Mouse (Mus musculus) heart, embryonic 15.5 days (tissue): ENCODE measurements at regions not wholly inside any gene's neighbourhood (a gene's known extent, or its start where the extent isn't known, plus 50 kb on each side); places are given as distances from the start of the nearest gene placed in this dataset.
A peak's percentile ranks its signal among the peaks of the same experiment; 100 is the strongest.

Source experiments
- ATAC-seq: fragments of 200-750 bp; cut with Nextera tagmentation; replicated peaks from 2 replicates; pipeline ENCODE4 v1.8.0; 2017; ENCODE audit warnings: low read depth, moderate TSS enrichment; ENCODE audit not compliant: insufficient number of reproducible peaks, insufficient read depth, low FRiP score
- H3K27ac ChIP-seq: fragments of 300-500 bp; sonication (generic); 2 replicates; pipeline ENCODE4 v1.5.1; 2015; ENCODE audit warnings: mild to moderate bottlenecking, inconsistent platforms
- H3K27me3 ChIP-seq: fragments of 300-500 bp; sonication (generic); 2 replicates; pipeline ENCODE4 v1.6.1; 2015; ENCODE audit warnings: inconsistent platforms
- H3K36me3 ChIP-seq: fragments of 300-500 bp; sonication (generic); 2 replicates; pipeline ENCODE4 v1.6.1; 2015; ENCODE audit warnings: mild to moderate bottlenecking, inconsistent platforms
- H3K4me1 ChIP-seq: fragments of 300-500 bp; sonication (generic); replicated peaks from 2 replicates; pipeline ENCODE4 v1.6.1; 2015; ENCODE audit warnings: inconsistent platforms
- H3K4me2 ChIP-seq: fragments of 300-500 bp; sonication (generic); 2 replicates; pipeline ENCODE4 v1.6.1; 2015; ENCODE audit warnings: inconsistent platforms, mild to moderate bottlenecking, moderate library complexity
- H3K4me3 ChIP-seq: fragments of 300-500 bp; sonication (generic); 2 replicates; pipeline ENCODE4 v1.5.1; 2015; ENCODE audit warnings: mild to moderate bottlenecking, inconsistent platforms
- H3K9ac ChIP-seq: fragments of 300-500 bp; sonication (generic); 2 replicates; pipeline ENCODE4 v1.6.1; 2015; ENCODE audit warnings: mild to moderate bottlenecking, inconsistent platforms
- H3K9me3 ChIP-seq: fragments of 300-500 bp; sonication (generic); replicated peaks from 2 replicates; pipeline ENCODE4 v1.6.1; 2016; ENCODE audit warnings: inconsistent platforms
- WGBS: fragments of 180-500 bp; shearing (Covaris S2); methylation state at CpG from one replicate; pipeline ENCODE4 v1.1.7; 2015; ENCODE audit warnings: mixed read lengths; 5-methylcytosine and 5-hydroxymethylcytosine counted together

- no peaks in the 10 kb centered on the region for H3K27me3 ChIP-seq
- ATAC-seq = no peak
- no peak overlapping the region for H3K9ac ChIP-seq
- peaks cover 16% of the 10 kb centered on the region for H3K4me1 ChIP-seq
- no peak overlapping the region for H3K4me2 ChIP-seq
- H3K36me3 ChIP-seq = no peaks in the 10 kb centered on the region
- WGBS = 43% methylated on average over 4 of the region's 4 CpGs
- H3K4me3 ChIP-seq = no peak overlapping the region
- no peaks in the 10 kb centered on the region for H3K9me3 ChIP-seq
- no peak overlapping the region for H3K27ac ChIP-seq
Observed at GRCm38 (mm10) chr13:60123964-60124363, 53.2 kb downstream of the Gas1 start.

GRCm38 (mm10) chr13:60123174-60123587, 54.0 kb downstream of the Gas1 start:
- Histone ChIP-seq H3K9ac (peak overlapping the region; percentile 27; the same call in 1 of the 2 replicates), H3K27me3 (no peaks in the 10 kb centered on the region), H3K36me3 (no peaks in the 10 kb centered on the region), H3K27ac (no peak overlapping the region), H3K4me1 (peaks cover 16% of the 10 kb centered on the region), H3K4me3 (no peak overlapping the region), H3K4me2 (peak overlapping the region; percentile 46), H3K9me3 (no peaks in the 10 kb centered on the region)
- no peak for ATAC-seq
- 25% methylated on average over 6 of the region's 6 CpGs for WGBS

- no peak for ATAC-seq
- Histone ChIP-seq H3K4me3 (no peak overlapping the region), H3K27ac (no peak overlapping the region), H3K9me3 (no peaks in the 10 kb centered on the region), H3K4me2 (peak overlapping the region; percentile 46), H3K27me3 (no peaks in the 10 kb centered on the region), H3K36me3 (no peaks in the 10 kb centered on the region), H3K4me1 (peaks cover 16% of the 10 kb centered on the region), H3K9ac (peak overlapping the region; percentile 27; the same call in 1 of the 2 replicates)
- 53% methylated on average over 29 of the region's 29 CpGs for WGBS
Observed at GRCm38 (mm10) chr13:60122341-60123173, 54.6 kb downstream of the Gas1 start.

- Histone ChIP-seq H3K27ac (no peak overlapping the region), H3K4me3 (no peak overlapping the region), H3K9ac (no peak overlapping the region), H3K4me1 (peaks cover 10% of the 10 kb centered on the region), H3K9me3 (no peaks in the 10 kb centered on the region), H3K36me3 (no peaks in the 10 kb centered on the region), H3K27me3 (no peaks in the 10 kb centered on the region), H3K4me2 (no peak overlapping the region)
- WGBS = 88% methylated on average over 2 of the region's 2 CpGs
- ATAC-seq = no peak
Observed at GRCm38 (mm10) chr13:60111465-60111864, 65.7 kb downstream of the Gas1 start.

- no peaks in the 10 kb centered on the region for H3K27me3 ChIP-seq
- peak overlapping the region; percentile 29 for H3K4me2 ChIP-seq
- peak; percentile 75 for ATAC-seq
- 8% methylated on average over 11 of the region's 11 CpGs for WGBS
- H3K4me1 ChIP-seq = peaks cover 10% of the 10 kb centered on the region
- H3K27ac ChIP-seq = no peak overlapping the region
- no peak overlapping the region for H3K9ac ChIP-seq
- H3K4me3 ChIP-seq = no peak overlapping the region
- H3K9me3 ChIP-seq = no peaks in the 10 kb centered on the region
- H3K36me3 ChIP-seq = no peaks in the 10 kb centered on the region
Observed at GRCm38 (mm10) chr13:60110079-60110846, 66.9 kb downstream of the Gas1 start.

- no peaks in the 10 kb centered on the region for H3K27me3 ChIP-seq
- no peak overlapping the region for H3K4me3 ChIP-seq
- ATAC-seq = no peak
- no peak overlapping the region for H3K9ac ChIP-seq
- H3K36me3 ChIP-seq = no peaks in the 10 kb centered on the region
- H3K4me1 ChIP-seq = peaks cover 3% of the 10 kb centered on the region
- WGBS = 84% methylated on average over 9 of the region's 9 CpGs
- H3K9me3 ChIP-seq = no peaks in the 10 kb centered on the region
- H3K4me2 ChIP-seq = no peak overlapping the region
- no peak overlapping the region for H3K27ac ChIP-seq
Observed at GRCm38 (mm10) chr13:60105286-60105685, 71.9 kb downstream of the Gas1 start.

GRCm38 (mm10) chr13:60101651-60102050, 75.5 kb downstream of the Gas1 start:
- no peak for ATAC-seq

GRCm38 (mm10) chr13:60100130-60101112, 76.7 kb downstream of the Gas1 start:
- Histone ChIP-seq H3K4me1 (no peaks in the 10 kb centered on the region), H3K27ac (peak overlapping the region; percentile 47; the same call in 1 of the 2 replicates), H3K9ac (no peak overlapping the region), H3K4me3 (no peak overlapping the region), H3K36me3 (no peaks in the 10 kb centered on the region), H3K27me3 (no peaks in the 10 kb centered on the region), H3K9me3 (no peaks in the 10 kb centered on the region), H3K4me2 (no peak overlapping the region)
- no peak for ATAC-seq
- 63% methylated on average over 12 of the region's 12 CpGs for WGBS

More at GRCm38 (mm10) chr13:60101651-60102050, 75.5 kb downstream of the Gas1 start:
- H3K9ac ChIP-seq = no peak overlapping the region
- no peak overlapping the region for H3K4me3 ChIP-seq
- 61% methylated on average over 4 of the region's 4 CpGs for WGBS
- H3K27me3 ChIP-seq = no peaks in the 10 kb centered on the region
- no peaks in the 10 kb centered on the region for H3K36me3 ChIP-seq
- no peaks in the 10 kb centered on the region for H3K9me3 ChIP-seq
- no peak overlapping the region for H3K4me2 ChIP-seq
- no peak overlapping the region for H3K27ac ChIP-seq
- H3K4me1 ChIP-seq = no peaks in the 10 kb centered on the region

- Histone ChIP-seq H3K9me3 (no peaks in the 10 kb centered on the region), H3K9ac (no peak overlapping the region), H3K4me1 (no peaks in the 10 kb centered on the region), H3K27ac (peak overlapping the region; percentile 47; the same call in 1 of the 2 replicates), H3K27me3 (no peaks in the 10 kb centered on the region), H3K4me2 (no peak overlapping the region), H3K36me3 (no peaks in the 10 kb centered on the region), H3K4me3 (no peak overlapping the region)
- 74% methylated on average over 14 of the region's 14 CpGs for WGBS
- no peak for ATAC-seq
Observed at GRCm38 (mm10) chr13:60099469-60100129, 77.6 kb downstream of the Gas1 start.

- no peak for ATAC-seq
- Histone ChIP-seq H3K9me3 (no peaks in the 10 kb centered on the region), H3K27ac (no peak overlapping the region), H3K36me3 (no peaks in the 10 kb centered on the region), H3K4me2 (no peak overlapping the region), H3K4me3 (no peak overlapping the region), H3K27me3 (no peaks in the 10 kb centered on the region), H3K9ac (no peak overlapping the region), H3K4me1 (no peaks in the 10 kb centered on the region)
- 81% methylated on average over 3 of the region's 3 CpGs for WGBS
Observed at GRCm38 (mm10) chr13:60098394-60098793, 78.8 kb downstream of the Gas1 start.
